Mouse (Mus musculus): ENCODE results near the gene Cnp. TPM values are rescaled to one million over a fixed set of nuclear protein-coding genes. Genes with fewer than 3 reads are reported as not detected.
"Not testable (repeated sequence)": the region's sequence is repeated elsewhere in the genome, so short reads cannot be mapped to it uniquely, and the experiment has no call there.

Cnp gene
- polyA plus RNA-seq, 1 experiment: 34.9 TPM

GRCm38 (mm10) chr11:100552842-100553241 is 21.9 kb upstream of the Cnp start:
- no peak for DNase-seq (ENCODE audit: low spot score)

DNA sequence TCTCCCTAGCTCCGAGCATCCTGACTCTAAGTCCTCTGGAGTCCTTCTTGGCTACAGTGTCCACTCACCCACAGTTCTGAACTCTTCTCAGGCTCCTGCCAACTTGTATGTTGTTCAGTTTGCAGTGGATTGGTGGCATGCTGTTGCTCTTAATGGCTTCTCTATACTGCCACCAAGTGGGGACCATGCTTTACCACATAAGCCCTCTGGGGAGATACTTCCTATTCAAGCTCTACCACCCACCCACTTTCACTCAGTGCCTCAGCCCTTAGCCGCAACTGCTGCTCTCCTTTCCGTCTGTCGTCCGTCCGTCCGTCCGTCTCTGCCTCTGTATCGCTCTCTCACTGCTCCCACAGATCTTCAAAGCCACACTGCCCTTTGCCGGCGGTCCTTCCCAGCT is 19.1 kb upstream of the Cnp start:
- no peak for DNase-seq (ENCODE audit: low spot score)

GRCm38 (mm10) chr11:100557563-100557962 is 17.1 kb upstream of the Cnp start:
- no peak for DNase-seq (ENCODE audit: low spot score)

DNA sequence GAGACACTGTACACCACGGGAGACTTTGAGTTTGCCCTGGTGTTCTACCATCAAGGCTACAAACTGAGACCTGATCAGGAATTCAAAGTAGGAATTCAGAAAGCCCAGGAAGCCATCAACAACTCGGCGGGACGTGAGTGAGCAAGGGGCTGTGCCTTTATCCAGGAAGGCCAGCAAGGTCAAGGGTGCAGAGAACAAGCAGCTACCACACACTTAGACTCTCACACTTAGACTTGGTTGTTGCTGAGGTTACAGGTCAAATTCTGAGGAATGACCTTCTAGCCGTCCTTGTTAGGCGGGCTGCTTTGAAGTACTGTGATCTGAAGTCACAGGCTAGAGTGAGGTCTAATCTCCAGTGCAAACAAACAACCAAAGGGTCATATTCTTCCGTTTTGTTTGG is 15.2 kb upstream of the Cnp start:
- DNase-seq (ENCODE audit: low spot score): no peak

GRCm38 (mm10) chr11:100561748-100562147 is 13.0 kb upstream of the Cnp start:
- DNase-seq (ENCODE audit: low spot score): no peak

- DNase-seq (ENCODE audit: low spot score): no peak
Observed at GRCm38 (mm10) chr11:100564297-100564696, 10.4 kb upstream of the Cnp start.

DNA sequence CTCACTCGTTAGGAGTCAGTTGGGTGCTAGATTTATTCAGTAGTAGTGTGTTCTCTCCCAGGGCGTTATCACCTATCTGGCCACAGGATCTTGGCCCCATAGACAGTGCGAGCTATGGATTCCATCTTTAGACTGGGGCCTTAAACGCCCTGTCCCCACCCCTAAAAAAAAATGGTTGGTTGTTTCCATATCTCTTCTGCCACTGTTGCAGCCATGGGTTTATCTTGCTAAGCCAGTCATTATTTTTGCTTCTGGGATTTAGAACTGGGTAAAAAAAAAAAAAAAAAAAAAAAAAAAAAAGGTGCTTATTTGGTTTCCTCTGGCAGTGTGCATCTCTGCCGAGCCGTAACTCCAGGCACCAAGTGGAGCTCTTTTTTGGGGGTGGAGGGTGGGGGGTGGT is 10.0 kb upstream of the Cnp start:
- no peak for DNase-seq (ENCODE audit: low spot score)

DNA sequence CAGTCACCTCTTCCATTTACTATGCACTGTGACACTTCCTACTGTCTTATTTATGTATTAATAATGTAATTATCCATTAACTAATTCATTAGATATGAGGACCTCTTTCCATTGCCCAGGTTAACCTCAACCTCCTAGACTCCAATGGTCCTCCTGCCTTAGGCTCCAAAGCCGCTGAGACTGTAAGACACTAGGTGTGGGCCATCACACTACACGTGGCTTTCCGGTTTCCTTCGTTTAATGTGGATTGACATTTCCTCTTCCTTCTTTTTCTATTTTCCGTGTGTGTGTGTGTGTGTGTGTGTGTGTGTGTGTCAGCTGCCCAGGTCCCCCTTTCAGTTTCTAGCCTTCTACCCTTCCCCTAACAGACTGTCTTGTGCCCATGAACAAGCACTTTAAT is 7.5 kb upstream of the Cnp start:
- no peak for DNase-seq (ENCODE audit: low spot score)

GRCm38 (mm10) chr11:100567815-100568245 is 6.9 kb upstream of the Cnp start:
- no peak for DNase-seq (ENCODE audit: low spot score)

DNA sequence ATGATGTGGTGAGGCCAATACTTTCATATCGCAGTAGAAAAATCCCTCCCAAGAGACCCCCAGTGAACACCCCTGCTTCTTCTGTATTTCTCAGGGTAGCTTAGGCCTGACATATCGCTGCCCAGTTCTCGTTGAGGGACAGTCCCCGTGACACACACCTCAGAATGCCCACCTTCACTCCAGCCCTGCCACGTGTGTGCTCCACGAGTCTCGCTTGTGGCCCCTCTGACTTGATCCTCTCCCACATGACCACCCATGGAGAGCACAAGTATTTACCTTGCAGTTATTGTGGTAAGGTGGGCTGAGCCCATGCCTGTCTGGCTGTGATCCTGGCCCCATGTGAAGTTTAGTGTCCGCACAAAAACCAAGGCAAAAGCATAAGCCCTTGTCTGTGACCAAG is 6.0 kb upstream of the Cnp start:
- no peak for DNase-seq (ENCODE audit: low spot score)

GRCm38 (mm10) chr11:100569789-100570188 is 4.9 kb upstream of the Cnp start:
- DNase-seq (ENCODE audit: low spot score): no peak

GRCm38 (mm10) chr11:100570430-100571201 is 4.1 kb upstream of the Cnp start:
- no peak for DNase-seq (ENCODE audit: low spot score)

DNA sequence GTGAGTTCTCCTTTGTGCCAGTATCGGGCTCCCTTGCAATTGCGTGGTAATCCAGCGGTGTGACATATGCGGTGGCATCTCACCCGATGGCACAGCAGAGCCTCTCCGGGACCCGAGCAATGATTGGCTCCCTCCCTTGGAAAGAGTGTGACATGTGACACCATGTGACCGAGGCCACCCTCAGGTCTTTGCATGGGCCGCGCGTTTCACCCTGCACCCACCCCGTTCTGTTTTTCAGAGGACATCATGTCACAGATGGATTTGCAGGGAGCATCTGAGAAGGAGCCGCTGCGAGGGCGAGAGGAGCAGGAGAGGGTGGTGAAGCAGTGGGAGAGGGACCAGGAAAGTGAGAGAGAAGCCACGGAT is 3.5 kb upstream of the Cnp start:
- no peak for DNase-seq (ENCODE audit: low spot score)

DNA sequence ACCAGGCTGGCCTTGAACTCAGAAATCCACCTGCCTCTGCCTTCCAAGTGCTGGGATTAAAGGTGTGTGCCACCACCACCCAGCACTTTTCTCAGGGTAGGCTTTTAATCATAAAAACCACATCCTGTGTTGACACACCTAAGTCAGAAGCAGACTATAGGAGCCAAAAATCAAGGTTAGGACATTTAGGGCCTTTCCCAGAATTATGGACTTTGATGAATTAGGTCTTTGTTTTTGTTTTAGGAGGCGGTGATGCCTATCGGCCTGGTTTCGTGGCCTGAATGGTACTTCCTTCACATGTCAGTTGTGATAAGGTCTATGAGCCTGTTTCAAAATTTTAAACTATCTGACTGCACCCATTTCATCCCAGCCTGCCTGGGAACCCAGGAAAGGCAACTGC is 516 bp upstream of the Cnp start:
- no peak for DNase-seq (ENCODE audit: low spot score)

DNA sequence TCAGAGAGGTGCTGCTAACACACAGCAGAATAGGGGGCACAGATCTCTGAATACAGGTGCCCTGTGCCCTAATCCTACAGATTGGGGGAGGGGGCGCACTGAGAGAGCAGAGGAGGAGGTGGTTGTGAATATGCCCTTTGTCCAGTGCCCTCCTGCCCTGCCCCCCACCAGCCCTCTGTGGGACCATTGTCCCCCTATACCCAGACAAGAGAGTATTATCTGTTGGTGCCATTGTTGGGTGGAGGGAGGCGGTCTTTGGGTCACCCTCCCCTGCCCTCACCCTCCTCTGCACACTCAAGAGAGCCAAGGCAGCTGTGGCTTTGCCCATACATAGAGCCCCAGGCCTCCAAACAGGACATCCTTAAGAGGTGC is 766 bp downstream of the Cnp start:
- no peak for DNase-seq (ENCODE audit: low spot score)

DNA sequence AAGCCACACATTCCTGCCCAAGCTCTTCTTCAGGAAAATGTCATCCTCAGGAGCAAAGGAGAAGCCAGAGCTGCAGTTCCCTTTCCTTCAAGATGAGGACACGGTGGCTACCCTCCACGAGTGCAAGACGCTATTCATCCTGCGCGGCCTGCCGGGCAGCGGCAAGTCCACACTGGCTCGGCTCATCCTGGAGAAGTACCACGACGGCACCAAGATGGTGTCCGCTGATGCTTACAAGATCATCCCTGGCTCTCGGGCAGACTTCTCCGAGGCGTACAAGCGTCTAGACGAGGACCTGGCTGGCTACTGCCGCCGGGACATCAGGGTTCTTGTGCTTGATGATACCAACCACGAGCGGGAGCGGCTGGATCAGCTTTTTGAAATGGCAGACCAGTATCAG is 1.6 kb downstream of the Cnp start:
- DNase-seq (ENCODE audit: low spot score): no peak

GRCm38 (mm10) chr11:100577852-100578599 is 3.3 kb downstream of the Cnp start:
- no peak for DNase-seq (ENCODE audit: low spot score)

DNA sequence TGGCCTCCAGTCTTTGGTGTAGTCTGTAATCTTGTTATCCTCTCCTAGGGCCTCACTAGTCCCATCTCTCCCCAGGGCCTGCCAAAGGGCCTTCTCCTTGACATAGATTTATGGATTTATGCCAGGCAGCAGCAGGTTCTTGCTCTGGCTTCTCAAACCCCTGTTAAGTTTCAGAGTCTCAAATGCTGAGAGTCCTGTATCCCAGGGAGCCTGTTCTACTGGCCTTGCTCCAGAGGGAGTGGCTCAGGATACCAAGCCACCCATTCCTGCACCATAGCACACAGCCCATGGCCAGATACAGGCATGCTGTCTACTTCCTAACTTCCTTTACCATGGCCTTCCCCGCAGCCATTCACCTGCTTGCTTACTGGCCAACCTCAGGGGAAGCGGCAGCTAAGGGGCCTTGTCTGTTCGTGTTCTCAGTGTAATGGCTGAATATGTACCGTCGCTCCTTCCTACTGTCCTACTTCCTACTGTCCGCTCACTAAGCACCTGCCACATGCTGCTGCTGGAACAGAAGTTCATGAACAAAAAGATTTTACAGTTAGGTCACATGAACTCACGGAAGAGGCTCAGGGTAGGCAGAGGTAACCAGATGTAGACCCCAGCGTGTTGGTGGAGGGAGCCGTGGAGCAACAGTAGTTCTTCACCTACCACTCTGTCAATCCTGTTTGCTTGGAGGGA is 4.6 kb downstream of the Cnp start:
- DNase-seq (ENCODE audit: low spot score): no peak

GRCm38 (mm10) chr11:100580275-100580674 is 5.6 kb downstream of the Cnp start:
- no peak for DNase-seq (ENCODE audit: low spot score)

- DNase-seq (ENCODE audit: low spot score): no peak
Observed at GRCm38 (mm10) chr11:100581756-100582155, 7.1 kb downstream of the Cnp start.

DNA sequence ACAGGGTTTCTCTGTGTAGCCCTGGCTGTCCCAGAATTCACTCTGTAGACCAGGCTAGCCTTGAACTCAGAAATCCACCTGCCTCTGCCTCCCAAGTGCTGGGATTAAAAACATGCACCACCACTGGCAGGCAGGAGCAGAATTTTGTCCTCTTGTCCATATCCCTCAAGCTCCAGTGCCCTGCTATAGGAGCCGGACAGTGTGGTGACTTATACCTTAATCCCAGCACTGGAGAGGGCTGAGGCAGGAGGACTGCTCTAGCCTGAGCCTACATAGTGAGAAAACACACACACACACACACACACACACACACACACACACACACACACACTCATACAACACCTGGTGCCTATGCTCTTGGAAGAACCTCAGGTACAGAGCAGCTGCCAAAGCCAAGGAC is 7.7 kb downstream of the Cnp start:
- DNase-seq (ENCODE audit: low spot score): not testable (repeated sequence)

GRCm38 (mm10) chr11:100582836-100583235 is 8.1 kb downstream of the Cnp start:
- no peak for DNase-seq (ENCODE audit: low spot score)

GRCm38 (mm10) chr11:100584561-100584961 is 9.9 kb downstream of the Cnp start:
- DNase-seq (ENCODE audit: low spot score): no peak
